Mouse (Mus musculus): ENCODE data around the gene Gm10309.
"Not testable (repeated sequence)": the region's sequence is repeated elsewhere in the genome, so short reads cannot be mapped to it uniquely, and the experiment has no call there.

Gene Gm10309

DNA sequence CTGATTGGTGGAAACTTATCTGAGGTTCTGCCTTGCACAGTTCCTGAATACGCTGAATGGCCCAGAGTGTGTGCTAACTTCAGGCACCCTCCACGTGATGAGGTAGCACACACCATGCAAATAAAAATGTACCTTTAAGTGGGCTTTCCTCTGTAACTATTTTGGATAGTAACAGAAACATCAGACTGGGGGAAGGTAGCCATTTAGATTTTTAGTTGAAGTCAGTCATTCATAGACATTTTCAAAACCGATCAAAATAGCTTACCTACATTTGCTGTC lies 3.1 kb upstream of the Gm10309 start:
- DNase-seq: no peak

DNA sequence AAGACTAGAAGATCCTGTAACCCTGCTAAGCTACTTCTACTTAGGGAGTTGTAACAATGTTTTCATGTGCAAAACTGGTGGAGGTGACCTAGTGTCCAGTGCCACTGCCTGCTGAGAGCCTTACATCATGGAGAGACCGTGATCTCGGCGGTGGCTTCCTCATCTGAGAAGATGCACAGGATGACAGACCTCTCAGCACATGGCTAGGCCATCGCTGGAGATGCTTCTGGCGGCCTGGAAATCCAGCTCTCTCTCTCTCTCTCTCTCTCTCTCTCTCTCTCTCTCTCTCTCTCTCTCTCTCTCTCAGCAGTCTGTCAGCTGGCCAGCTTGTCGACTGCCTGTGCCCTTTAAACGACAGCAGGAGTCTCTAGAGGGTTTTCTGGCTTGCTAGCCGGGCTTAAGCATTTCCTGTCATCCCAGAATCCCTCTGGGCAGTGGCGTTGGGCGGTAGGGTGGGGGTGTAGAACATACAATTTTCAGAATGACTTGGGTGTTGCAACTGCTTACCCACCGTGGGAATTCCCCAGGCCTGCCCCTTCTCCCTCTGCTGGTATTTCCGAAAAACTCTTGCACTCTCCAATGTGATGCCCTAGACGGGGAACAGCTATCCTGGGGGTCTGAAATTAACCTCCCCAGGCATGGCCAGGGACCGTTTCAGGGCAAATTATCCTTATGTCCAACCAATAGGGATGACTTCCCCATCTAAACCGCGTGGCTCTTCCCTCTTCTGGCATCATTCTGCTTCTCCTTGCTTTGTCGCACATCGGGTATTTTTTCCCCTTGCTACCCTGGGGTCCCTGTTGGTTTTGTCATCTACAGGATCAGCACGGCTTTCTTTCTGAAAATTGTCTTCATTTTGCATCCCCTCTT lies 2.5 kb upstream of the Gm10309 start:
- DNase-seq: no peak

DNA sequence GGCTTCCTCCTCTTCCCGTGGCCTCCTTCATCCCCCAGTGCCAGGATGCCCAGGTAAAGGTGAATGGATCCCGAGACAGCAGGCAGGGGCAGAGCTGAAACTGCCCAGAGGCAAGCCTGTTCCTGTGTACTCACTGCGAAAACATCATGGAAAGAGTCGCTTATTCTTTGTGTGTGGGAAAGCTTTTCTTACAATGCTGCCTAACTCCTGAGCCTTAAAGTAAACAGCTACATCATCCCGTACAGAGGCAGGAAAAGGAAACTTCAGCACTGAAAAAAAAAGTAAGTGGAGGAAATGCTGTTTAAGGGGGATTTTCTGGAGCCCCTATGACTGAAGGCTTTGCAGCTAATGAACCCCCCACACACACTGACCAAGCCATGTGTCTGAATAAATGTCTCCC lies 1.8 kb upstream of the Gm10309 start:
- no peak for DNase-seq

DNA sequence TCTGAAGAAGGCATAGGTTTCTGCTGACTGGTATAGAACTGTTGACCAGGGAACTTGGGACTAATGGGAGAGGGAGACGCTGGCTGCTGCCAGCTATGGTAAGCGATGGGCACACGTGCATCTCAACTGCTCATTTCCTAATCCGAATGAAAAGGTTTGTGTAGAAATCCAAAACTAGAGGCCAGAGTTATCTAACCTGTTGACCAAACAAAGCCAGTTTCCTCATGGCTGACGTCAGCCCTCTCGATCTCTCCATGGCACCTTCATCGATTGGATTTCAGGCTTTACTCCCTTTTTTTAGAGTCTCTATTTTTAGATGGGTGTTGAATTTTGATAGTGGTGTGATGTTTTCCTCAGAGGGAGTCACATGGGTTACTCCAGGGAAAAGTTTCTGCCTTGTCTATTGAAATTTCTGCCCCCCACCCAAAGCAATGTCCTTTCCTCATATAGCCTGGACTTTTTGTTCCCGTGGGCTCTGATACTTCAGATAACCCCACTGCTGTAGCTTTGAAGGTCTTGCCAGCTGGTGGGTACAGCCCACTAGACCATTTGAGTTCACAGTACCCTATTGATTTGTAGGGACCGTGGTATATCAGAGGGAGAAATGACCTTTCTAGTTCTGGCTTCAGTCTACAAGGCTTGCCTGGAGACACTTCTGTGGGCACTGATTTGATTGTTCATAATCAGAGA lies 1.7 kb downstream of the Gm10309 start:
- DNase-seq: no peak

DNA sequence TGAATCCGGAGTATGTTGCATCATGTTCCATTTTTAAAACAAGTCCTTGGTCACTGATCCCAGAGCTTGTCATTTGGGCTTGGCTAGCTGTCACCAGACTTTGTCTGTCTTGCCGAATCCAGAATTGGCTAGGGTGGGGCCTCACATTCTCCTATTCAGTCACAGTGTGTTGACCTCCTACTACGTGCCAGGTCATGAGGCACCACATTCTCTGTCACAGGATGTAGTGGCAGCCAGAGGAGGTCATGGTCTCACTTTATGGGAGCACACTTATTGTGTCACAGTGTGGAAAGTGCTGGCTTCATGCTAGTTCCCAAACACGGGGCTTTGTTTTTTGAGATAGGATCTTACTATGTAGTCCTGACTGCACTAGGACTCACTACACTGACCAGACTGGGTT lies 3.6 kb downstream of the Gm10309 start:
- DNase-seq: no peak

DNA sequence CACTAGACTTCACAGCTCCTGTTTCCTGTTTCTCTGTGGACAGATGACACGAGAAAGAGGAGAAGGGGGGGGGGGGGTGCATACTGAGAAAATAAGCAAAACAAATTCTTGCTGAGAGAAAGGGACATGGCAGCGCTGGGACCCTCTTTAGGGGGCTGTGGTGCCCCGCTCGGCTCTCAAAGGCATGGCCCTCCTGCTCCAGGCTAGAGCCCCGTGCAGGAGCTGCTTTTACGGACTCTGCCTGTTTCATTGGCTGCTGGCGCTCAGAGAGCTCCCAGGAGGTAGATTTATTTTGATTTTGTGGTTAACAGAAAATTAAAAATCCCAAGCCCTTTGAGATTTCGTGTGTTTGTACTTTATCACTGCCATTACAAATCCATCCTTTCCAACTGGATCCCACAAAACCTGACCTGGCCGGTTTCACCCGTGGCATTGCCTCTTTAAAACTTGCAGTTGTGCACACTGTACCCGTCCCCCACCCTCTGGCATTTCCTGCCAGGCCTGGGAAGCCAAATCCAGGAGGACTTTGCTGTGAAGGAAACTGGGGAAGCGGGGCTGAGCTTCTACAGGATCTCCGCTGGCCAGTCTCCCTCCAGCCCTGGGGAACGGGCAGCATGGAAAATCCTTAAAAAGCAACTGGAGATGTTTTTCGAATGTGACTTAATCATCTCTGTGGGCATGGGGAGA lies 5.5 kb downstream of the Gm10309 start:
- DNase-seq: no peak

DNA sequence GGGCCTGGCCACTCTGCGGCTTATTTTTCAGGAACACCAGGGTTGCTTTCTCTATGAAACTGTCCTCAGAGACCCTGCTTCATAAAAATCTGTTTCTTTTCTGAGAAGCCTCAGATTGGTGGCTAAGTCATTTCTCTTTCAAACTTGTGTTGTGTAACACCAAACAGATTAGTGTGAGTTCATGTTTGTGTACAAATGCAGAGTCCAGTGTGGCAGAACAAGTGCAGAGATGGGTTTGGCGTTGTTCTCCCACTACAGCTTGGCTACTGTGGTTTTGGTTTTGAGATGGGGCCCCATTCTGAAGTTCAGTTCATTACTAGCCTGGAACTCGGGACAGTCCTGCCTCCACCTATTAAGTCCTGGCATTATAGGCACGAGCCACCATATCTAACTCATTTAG lies 7.7 kb downstream of the Gm10309 start:
- no peak for DNase-seq

DNA sequence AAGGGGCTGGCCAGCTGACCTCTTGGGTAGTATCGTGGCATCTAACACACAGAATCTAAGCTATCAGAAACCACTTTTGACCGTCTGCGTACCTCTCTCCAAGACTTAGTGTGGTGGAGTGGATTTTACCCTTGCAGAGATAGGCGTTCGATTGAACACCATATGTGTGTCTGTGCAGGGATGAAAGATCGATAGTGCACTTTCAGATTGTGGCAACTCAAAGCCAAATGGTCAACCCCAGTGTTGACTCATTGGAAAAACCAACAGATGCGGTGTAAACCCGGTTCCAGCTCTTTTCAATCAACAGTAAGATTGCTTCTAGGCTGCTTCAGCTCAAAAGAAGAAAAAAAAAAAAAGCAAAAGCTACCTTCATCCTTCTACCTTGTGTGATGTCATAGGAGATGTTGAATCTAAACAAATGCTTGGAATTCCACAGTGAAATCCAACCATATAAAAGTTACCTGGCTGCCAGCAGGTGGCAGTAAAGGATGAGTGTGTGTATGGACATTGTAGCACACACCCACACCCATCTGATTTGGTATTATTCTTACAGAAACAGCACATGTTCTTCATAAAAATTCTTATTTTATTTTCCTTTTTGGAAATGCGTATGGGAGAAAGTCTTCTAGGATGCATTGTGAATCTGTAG lies 8.8 kb downstream of the Gm10309 start:
- DNase-seq: peak; percentile 23

DNA sequence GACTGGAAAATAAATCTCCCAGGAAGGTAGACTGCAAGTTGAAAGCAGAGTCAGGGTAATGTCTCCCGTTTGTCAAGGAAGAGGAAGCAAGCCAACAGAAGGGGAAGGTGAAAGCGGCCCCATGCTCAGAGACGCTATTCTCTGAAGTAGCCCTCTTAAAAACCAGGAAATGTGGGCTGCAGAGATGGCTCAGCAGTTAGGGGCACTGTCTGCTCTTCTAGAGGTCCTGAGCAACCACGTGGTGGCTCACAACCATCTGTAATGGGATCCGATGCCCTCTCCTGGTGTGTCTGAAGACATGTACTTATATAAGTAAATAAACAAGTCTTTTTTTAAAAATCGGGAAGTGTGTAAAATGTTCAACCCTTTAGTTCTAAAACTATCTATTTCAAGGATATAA lies 10.1 kb downstream of the Gm10309 start:
- no peak for DNase-seq

DNA sequence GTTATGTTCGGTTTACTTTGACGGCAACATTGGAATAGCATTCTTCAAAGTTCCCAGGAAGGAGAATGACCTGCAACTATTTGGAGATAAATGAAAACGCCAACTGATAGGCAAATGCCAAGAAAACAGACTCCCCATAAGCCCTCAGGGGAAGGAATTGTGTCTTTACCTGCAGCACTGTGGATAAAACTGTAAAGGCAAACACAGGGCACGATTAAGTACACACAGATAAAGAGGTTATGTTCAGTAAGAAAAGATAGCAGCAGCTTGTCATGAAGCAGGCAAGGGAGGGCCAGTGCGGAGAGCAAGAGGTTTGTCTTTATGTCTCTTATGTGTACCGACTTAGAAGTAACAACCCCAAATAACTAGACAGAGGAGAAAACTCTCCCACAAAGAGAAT lies 10.5 kb downstream of the Gm10309 start:
- no peak for DNase-seq

DNA sequence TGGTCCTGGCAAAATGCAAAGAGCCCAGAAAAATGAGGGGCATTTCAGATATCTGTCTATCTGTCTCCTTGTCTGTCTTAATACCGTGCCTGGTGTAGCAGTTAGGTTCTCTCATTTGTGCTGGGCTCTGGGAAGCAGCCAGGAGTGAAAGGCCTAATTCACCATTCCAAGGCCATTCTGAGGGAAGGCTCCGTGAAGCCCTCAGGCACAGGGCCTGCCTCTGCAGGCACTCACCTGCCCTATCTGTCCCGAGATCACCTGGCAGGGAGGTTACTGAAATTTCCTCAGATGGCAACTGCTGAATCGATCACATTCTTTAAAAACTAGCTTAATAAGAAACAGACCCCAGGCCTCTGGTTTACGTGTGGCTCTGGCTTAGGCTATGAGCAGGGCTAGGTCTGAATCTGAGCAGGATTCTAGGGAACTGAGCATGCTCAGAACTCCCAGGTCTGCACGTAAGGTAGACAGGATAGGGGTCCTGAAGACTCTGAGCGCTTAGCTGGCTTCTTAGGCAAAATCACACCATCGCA lies 11.1 kb downstream of the Gm10309 start:
- DNase-seq: no peak

DNA sequence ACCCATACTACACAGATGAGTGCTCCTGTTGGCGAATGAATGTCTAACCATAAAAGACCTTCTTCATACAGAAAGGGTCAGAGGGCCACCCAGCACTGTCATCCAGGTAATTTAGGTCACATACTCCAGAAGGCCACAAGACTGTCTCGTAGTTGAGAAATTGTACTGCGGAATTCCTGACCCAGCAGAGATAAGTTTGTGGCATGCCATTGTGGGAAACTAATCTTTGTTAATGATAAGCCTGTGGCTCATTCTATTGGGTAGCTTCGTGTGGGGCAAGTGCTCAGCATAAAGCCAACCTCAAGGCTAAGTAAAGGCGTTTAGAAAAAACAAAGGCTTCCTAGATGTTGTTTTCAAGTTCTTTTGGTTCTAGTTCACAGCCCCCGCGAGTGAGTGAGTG lies 12.7 kb downstream of the Gm10309 start:
- DNase-seq: no peak

DNA sequence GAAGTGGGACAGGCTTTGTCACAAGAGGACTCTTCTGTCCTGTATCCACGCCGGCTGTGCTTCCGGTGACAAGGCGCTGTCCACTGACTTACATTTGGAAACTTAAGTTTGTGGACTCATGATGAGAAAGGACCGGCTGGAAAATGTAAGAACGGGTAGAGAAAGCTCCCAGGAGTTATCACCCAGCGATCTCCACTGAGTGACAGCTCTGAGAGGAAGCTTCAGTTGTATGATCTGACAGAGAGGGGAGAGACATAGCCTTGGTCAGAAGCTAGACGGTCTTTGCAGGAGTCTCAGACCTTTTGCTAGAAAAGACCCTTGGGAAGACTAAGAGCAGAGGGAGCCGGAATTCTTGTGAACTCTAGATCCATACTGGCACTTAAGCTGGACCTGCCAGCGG lies 15.2 kb downstream of the Gm10309 start:
- DNase-seq: no peak

DNA sequence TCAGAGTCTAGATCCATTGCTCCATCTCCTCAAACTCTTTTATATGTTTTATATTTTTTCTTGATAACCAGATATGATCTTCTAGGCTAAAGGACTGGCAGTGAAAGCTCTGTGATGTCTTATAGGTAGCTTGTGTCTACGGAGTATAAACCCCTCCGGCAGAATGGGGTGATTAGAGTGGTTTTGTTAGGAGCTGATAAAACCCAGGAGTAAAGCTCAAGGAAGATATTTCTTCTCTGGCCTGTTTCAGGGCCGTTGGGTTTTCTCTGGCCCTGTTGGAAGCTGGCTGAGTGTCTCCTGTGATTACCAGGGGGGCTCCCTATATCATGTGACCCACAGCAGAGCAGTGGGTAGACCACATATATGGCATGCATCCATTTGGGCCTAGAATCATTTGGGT lies 17.6 kb downstream of the Gm10309 start:
- no peak for DNase-seq

DNA sequence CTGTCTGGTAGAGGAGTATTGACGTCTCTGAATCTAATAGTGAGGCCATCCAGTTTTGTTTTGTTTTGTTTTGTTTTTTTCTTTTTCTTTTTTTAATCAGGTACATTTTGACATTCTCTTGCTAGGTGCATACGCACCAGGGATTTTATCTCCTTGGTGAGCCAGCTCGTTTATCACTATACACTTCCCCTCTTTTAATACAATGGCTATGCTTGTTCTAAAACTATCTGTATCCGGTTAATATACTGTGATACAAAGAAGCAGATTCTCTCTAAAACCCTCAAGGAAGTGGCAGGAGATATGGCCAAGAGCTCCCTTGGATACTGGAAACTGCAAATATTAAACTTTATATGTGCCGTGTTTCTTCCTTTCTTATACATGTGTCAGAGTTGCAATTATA lies 18.4 kb downstream of the Gm10309 start:
- DNase-seq: no peak

DNA sequence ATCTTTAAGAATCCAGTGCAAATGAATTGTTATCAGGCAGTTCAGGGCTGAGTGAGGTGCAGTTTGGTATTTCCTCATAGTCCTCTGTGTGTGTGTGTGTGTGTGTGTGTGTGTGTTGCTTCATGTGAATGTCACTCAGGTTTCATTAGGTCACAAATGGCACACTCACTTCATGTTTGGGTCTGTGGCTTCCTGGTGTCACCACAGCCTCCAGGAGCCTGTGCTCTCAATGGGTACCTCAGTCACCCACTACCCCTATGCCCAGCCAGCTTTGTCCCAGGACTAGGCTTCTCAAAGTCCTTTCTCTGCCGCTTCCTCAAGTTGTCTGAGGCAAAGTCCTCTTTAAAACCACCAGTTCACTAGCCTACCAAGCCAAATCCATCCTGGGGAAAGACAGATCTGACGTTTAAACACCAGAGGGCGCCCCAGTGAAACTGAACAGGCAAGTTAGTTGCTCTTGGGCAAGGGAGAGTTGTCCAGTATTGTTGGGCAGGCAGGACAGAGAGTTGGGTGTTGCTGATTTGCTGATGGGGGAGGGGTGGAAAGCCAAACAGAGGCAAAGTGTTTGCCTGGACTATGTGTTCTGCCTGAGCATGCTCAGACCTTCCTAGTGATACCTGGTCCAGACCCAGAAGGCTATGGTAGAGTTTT lies 20.8 kb downstream of the Gm10309 start:
- DNase-seq: peak; percentile 66

DNA sequence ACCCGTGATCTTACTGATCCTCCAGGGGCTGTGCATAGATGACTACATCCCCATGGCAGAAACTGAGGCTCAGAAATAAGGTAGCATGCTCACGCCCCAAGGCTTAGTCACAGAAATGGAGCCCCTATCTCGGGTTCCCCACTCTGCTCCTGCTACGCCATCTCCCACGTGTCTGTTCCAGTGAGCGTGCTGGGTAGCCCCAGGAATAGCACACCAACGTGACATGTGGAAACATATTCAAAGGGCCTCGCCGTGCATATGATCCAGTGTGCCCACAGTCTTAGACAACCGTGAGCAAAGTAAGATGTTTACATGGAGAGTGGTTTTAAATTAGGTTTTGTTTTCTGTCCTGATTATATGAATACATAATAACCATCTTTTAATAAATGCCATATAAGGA lies 22.4 kb downstream of the Gm10309 start:
- no peak for DNase-seq

DNA sequence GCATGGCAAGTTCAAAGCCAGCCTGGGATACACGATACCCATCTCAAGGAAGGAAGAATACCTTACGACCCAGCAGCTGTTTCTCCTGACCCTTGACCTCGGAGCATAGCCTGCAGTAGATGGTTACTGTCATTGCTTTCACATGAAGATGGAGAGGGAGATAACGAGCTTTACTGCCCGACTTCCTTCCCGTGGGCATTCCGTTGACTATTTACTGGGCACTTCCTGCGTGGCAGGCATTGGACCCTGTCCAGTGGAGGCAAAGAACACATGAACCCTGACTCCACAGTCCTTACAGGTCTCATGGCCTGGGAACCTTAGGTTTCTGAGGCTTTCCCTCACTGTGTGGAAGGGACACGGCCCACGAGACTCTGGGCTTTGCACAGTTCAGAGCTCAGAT lies 25.6 kb downstream of the Gm10309 start:
- DNase-seq: no peak

DNA sequence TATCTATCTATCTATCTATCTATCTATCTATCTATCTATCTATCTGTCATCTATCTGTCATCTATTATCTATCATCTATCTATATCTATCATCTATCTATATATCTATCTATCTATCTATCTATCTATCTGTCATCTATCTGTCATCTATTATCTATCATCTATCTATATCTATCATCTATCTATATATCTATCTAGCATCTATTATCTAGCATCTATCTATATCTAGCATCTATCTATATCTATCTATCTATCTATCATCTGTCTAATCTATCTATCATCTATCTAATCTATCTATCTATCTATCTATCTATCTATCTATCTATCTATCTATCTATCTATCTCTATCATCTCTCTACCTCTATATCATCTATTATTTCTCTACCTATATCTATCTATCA lies 27.6 kb downstream of the Gm10309 start:
- DNase-seq: not testable (repeated sequence)

DNA sequence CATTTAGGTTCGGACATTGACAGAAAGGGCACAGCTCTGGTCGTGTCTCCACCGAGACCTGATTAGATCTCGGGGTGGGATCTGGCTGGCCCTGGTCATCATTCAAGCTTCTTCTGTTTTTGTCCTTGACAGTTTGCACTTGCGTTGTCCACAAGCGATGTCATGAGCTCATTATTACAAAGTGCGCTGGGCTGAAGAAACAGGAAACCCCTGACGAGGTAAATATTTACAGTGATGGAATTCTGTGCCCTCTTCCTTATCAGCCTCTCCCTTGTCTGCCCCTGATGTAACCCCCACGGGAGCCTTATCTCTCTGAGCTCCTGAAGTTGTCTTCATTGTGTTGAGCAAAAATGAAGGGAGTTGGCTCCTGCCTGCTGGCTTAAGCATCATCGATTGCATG lies 28.4 kb downstream of the Gm10309 start:
- no peak for DNase-seq

DNA sequence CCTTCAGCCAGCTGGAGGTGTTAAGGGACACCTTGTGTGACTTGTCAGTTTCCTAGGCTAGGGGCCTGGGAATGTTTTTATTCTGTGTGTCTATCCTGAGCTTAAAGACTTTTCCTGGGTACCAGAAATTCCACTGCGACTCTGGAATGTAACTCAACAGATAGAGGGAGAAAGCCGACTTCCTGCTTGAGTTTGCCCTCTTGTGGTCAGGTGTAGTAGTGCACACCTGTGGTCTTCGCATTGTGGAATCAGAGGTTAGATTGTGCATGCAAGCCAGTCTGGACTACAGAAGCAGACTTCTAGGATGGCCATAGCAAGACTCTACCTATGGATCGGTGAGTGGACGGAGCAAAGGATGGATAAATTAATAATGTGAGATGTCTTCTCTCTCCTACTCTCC lies 33.3 kb downstream of the Gm10309 start:
- DNase-seq: peak; percentile 69

DNA sequence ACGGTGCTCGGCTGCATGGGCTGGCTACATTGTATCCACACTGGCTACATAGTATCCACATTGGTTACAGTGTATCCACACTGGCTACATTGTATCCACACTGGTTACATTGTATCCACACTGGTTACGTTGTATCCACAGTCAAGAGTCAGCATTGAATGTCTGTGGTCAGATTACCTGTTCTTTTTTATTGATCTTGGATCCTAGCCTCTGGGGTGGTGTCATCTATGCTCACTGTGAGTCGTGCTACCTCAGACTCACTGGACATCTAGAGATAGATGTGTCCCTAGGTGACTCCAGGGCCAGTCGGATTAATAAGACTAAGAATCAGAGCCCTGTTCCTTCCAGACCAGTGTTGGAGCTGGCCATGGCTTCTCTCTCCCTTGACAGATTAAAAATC lies 34.9 kb downstream of the Gm10309 start:
- no peak for DNase-seq

DNA sequence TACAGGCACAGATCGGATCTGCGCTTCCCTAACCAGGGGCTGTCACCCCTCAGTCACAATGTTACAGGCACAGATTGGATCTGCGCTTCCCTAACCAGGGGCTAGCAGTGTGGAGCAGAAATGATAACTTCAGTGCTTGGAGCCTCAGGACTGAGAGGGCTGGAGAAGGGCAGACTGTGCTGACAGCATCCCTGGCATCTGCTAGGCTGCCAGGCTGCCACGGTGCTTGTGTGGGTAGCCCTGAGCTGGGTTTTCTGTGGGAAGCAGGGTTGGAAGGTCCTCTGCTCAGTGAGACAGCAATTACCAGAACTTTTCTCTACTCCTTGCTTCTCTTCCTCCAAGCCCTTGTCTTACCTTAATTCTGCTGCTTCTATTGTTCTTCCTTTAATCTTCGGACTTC lies 37.1 kb downstream of the Gm10309 start:
- DNase-seq: no peak
